Mouse (Mus musculus): ENCODE measurements around the gene Rps6ka2. TPM values are rescaled to one million over a fixed set of nuclear protein-coding genes. Genes with fewer than 3 reads are reported as not detected.
"Not testable (repeated sequence)": the region's sequence is repeated elsewhere in the genome, so short reads cannot be mapped to it uniquely, and the experiment has no call there.

The Rps6ka2 gene
- 10 to 100 TPM; 34.4 to 34.6 TPM for total RNA-seq (2021)
- long read RNA-seq, experiment 1, full-length matches to known transcripts: 11 of 18 reads
- long read RNA-seq, experiment 1, partial matches to known transcripts: 2 of 18 reads
- long read RNA-seq, experiment 1, other reads (novel, unspliced or antisense): 5 of 18 reads
- long read RNA-seq, experiment 2, full-length matches to known transcripts: 16 of 35 reads
- long read RNA-seq, experiment 2, partial matches to known transcripts: 15 of 35 reads
- long read RNA-seq, experiment 2, other reads (novel, unspliced or antisense): 4 of 35 reads

GRCm38 (mm10) chr17:7169627-7170303 lies at the start of gene Rps6ka2:
Gene Rps6ka2, plus strand, starts transcription at chr17:7170115.
- no peak for TF ChIP-seq CTCF (conservative IDR thresholded peaks at IDR 0.05)

GRCm38 (mm10) chr17:7120835-7121234 lies 49.1 kb upstream of the Rps6ka2 start:
- H3K4me3 ChIP-seq, H3K27ac ChIP-seq: not testable (repeated sequence)
- DNase-seq (ENCODE audit: low spot score in 2 of 2): peak; percentile 36 to 46

More at GRCm38 (mm10) chr17:7169627-7170303, at the start of gene Rps6ka2:
- peak within 1 kb of the TSS; percentile 94 for H3K4me3 ChIP-seq
- H3K27ac ChIP-seq: peak within 1 kb of the TSS; percentile 88
- peak; percentile 92 to 99 for DNase-seq (ENCODE audit: low spot score in 2 of 2)

- not testable (repeated sequence) for DNase-seq (ENCODE audit: low spot score in 2 of 2); H3K4me3 ChIP-seq; H3K27ac ChIP-seq
Observed at GRCm38 (mm10) chr17:7122554-7122953, 47.4 kb upstream of the Rps6ka2 start.

GRCm38 (mm10) chr17:7126475-7126874 lies 43.4 kb upstream of the Rps6ka2 start:
- H3K27ac ChIP-seq; DNase-seq (ENCODE audit: low spot score in 2 of 2); H3K4me3 ChIP-seq: not testable (repeated sequence)

- H3K27ac ChIP-seq; H3K4me3 ChIP-seq; DNase-seq (ENCODE audit: low spot score in 2 of 2): not testable (repeated sequence)
Observed at GRCm38 (mm10) chr17:7134002-7134401, 35.9 kb upstream of the Rps6ka2 start.

GRCm38 (mm10) chr17:7135277-7135676 lies 34.6 kb upstream of the Rps6ka2 start:
- not testable (repeated sequence) for H3K27ac ChIP-seq; H3K4me3 ChIP-seq; DNase-seq (ENCODE audit: low spot score in 2 of 2)

GRCm38 (mm10) chr17:7138186-7138925 lies 31.6 kb upstream of the Rps6ka2 start:
- no peak for DNase-seq (ENCODE audit: low spot score in 2 of 2)
- H3K4me3 ChIP-seq: no peak overlapping the region
- TF ChIP-seq CTCF (conservative IDR thresholded peaks at IDR 0.05): no peak
- H3K27ac ChIP-seq: no peak overlapping the region

- H3K27ac ChIP-seq: peak overlapping the region; percentile 55; the same call in 1 of the 2 replicates
- no peak for DNase-seq (ENCODE audit: low spot score in 2 of 2)
- H3K4me3 ChIP-seq: no peak overlapping the region
- TF ChIP-seq CTCF (conservative IDR thresholded peaks at IDR 0.05): no peak
Observed at GRCm38 (mm10) chr17:7140399-7141174, 29.3 kb upstream of the Rps6ka2 start.

GRCm38 (mm10) chr17:7142367-7142766 lies 27.5 kb upstream of the Rps6ka2 start:
- H3K4me3 ChIP-seq: no peak overlapping the region
- no peak overlapping the region for H3K27ac ChIP-seq
- peak; percentile 64 for TF ChIP-seq CTCF (conservative IDR thresholded peaks at IDR 0.05)
- DNase-seq (ENCODE audit: low spot score in 2 of 2): no peak

- TF ChIP-seq CTCF (conservative IDR thresholded peaks at IDR 0.05): no peak
Observed at GRCm38 (mm10) chr17:7143885-7144518, 25.9 kb upstream of the Rps6ka2 start.

GRCm38 (mm10) chr17:7145373-7146058 lies 24.4 kb upstream of the Rps6ka2 start:
- no peak for DNase-seq (ENCODE audit: low spot score in 2 of 2)
- Histone ChIP-seq H3K27ac (no peak overlapping the region), H3K4me3 (no peak overlapping the region)
- no peak for TF ChIP-seq CTCF (conservative IDR thresholded peaks at IDR 0.05)

More at GRCm38 (mm10) chr17:7143885-7144518, 25.9 kb upstream of the Rps6ka2 start:
- Histone ChIP-seq H3K27ac (peak overlapping the region; percentile 43; the same call in 1 of the 2 replicates), H3K4me3 (no peak overlapping the region)
- DNase-seq (ENCODE audit: low spot score in 2 of 2): no peak

- Histone ChIP-seq H3K27ac (no peak overlapping the region), H3K4me3 (no peak overlapping the region)
- DNase-seq (ENCODE audit: low spot score in 2 of 2): no peak
- no peak for TF ChIP-seq CTCF (conservative IDR thresholded peaks at IDR 0.05)
Observed at GRCm38 (mm10) chr17:7146479-7146878, 23.4 kb upstream of the Rps6ka2 start.

Data from layer of hippocampus, adult 2 months (tissue).